Mouse (Mus musculus) heart, adult 11 months (tissue): Measurements from ENCODE around the gene Card10.

ENCODE experiments used
- DNase-seq: peaks from one replicate; pipeline ENCODE4 v3.0.0; 2022

Card10 gene

DNA sequence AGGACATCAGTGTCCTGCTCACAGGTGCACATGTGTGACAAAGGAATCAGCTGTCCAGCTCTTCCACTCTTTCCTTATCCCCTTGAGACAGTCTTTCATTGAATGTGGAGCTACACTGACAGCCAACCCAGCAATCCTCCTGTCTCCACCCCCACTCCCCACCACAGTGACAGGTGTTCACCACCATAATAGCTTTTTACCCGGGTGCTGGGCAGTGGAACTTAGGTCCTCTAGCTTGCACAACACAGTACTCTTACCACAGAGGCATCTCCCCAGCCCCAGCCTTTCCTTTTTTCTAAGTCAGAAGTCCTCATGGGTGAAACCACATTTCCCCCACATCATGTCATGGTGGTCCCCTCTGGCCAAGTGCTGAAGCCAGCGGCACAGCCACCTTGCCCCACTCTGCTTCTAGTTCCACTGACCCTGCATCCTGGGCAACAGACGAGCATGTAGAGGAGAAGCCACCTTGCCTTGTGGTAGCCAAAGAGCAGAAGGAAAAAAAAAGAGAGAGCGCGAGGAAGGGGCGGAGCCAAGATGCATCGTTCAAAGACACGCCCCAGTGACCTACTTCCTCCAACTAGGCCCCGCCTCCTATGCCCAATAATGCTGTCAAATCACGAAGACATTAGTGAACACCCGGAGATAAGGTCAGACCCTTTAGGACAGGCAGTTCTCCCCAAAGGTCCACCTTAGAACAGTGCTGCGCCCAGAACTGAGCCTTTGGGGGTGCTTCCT, 72.4 kb downstream of the Card10 start:
- no peak for DNase-seq

DNA sequence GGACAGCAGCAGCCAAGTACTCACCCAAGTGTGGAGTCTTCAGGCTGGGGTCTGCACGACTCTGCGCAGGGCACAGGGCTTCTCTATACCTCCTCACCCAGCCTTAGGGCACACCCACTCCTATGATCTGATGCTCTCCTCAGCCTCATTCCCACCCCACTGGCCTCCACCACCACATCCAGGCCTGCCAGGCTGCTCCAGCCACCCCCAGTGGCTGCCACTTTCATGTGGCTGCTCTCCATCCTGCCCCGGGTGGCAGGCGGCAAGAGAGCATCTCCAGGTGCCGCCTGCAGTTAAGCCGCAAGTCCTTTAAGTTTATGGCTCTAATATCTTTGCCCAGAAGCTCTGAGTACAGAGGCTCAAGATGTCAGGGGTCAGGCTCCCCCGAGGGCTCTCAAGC, 76.1 kb downstream of the Card10 start:
- no peak for DNase-seq
